Mouse (Mus musculus): ENCODE measurements around the gene Dpp9. TPM values are rescaled to one million over a fixed set of nuclear protein-coding genes. Genes with fewer than 3 reads are reported as not detected.
A peak's percentile ranks its signal among the peaks of the same experiment; 100 is the strongest.
"Not testable (repeated sequence)": the region's sequence is repeated elsewhere in the genome, so short reads cannot be mapped to it uniquely, and the experiment has no call there.

Dpp9 gene
- polyA plus RNA-seq, 1 experiment from 2014 or later: 36.2 TPM

DNA sequence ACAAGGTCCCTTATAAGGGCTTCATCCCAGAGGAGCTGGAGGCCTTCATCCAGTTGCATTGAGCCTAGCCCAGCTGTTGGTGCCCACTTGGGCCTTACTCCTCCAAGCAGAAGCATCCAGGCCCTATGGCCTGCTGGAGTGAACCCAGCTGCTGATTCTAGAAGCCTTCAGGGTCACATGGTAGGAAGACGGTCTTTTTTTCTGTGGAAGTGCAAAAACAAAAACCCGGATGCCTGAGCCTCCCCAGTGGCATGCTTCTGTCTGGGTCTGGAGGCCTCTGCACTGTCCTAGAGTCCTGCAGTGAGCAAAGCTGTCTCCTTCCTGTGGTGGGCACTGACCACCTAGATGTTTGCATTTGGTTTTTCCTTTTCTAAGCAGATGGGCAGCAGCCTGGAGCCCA is 40.1 kb upstream of the Dpp9 start:
- not testable (repeated sequence) for H3K4me3 ChIP-seq (ENCODE audit: low read depth, low read length); DNase-seq (ENCODE audit: low spot score); H3K9me3 ChIP-seq (ENCODE audit: control insufficient read depth, low read length); ATAC-seq (replicated peaks; ENCODE audit: low FRiP score, low TSS enrichment, low read depth); H3K9ac ChIP-seq (ENCODE audit: low read length); H3K27me3 ChIP-seq (replicated peaks; ENCODE audit: control insufficient read depth, insufficient read depth, low read length); H3K27ac ChIP-seq (ENCODE audit: low read depth)
- H3K36me3 ChIP-seq (ENCODE audit: control insufficient read depth, insufficient read depth, low read length): peaks cover 47% of the 10 kb centered on the region
- peak overlapping the region; percentile 11; the same call in 1 of the 2 replicates for H3K4me2 ChIP-seq (ENCODE audit: low read length)
- H3K4me1 ChIP-seq (replicated peaks; ENCODE audit: control insufficient read depth, insufficient read depth, low read length): peaks cover 14% of the 10 kb centered on the region
- WGBS: 62% methylated on average over 2 of the region's 2 CpGs

DNA sequence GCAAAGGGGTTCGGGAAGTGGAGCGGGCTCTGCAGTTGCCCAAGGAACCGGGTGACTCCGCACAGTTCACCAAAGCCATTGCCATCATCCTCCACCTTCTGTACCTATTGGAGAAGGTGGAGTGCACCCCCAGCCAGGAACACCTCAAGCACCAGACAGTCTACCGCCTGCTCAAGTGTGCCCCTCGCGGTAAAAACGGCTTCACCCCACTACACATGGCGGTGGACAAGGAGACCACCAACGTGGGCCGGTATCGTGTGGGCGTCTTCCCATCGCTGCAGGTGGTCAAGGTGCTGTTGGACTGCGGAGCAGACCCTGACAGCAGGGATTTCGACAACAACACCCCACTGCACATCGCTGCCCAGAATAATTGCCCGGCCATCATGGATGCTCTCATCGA is 39.6 kb upstream of the Dpp9 start:
- not testable (repeated sequence) for ATAC-seq (replicated peaks; ENCODE audit: low FRiP score, low TSS enrichment, low read depth); H3K4me2 ChIP-seq (ENCODE audit: low read length); H3K27me3 ChIP-seq (replicated peaks; ENCODE audit: control insufficient read depth, insufficient read depth, low read length); H3K9me3 ChIP-seq (ENCODE audit: control insufficient read depth, low read length); H3K27ac ChIP-seq (ENCODE audit: low read depth); DNase-seq (ENCODE audit: low spot score); H3K9ac ChIP-seq (ENCODE audit: low read length); H3K4me3 ChIP-seq (ENCODE audit: low read depth, low read length)
- peaks cover 14% of the 10 kb centered on the region for H3K4me1 ChIP-seq (replicated peaks; ENCODE audit: control insufficient read depth, insufficient read depth, low read length)
- WGBS: 94% methylated on average over 19 of the region's 19 CpGs
- H3K36me3 ChIP-seq (ENCODE audit: control insufficient read depth, insufficient read depth, low read length): peaks cover 47% of the 10 kb centered on the region

DNA sequence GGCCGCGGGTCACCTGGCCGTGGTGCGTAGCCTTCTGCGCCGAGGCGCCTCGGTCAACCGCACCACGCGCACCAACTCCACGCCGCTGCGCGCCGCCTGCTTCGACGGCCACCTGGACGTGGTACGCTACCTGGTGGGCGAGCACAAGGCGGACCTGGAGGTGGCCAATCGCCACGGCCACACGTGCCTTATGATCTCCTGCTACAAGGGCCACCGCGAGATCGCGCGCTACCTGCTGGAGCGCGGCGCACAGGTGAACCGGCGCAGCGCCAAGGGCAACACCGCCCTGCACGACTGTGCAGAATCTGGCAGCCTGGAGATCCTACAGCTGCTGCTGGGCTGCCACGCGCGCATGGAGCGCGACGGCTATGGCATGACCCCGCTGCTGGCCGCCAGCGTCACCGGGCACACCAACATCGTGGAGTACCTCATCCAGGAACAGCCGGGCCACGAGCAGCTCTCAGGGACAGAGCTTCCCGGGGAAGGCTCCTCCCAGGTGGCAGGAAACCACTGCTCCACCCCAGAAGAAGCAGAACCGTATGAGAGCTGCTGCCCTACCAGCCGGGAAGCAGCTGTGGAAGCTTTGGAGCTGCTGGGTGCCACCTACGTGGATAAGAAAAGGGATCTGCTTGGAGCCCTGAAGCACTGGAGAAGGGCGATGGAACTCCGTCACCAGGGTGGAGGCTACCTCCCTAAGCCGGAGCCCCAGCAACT is 38.6 kb upstream of the Dpp9 start:
- DNase-seq (ENCODE audit: low spot score): no peak
- whole genome bisulfite sequencing: 9% methylated on average over 55 of the region's 58 CpGs
- H3K27ac ChIP-seq (ENCODE audit: low read depth): no peak overlapping the region
- peaks cover 14% of the 10 kb centered on the region for H3K4me1 ChIP-seq (replicated peaks; ENCODE audit: control insufficient read depth, insufficient read depth, low read length)
- no peaks in the 10 kb centered on the region for H3K27me3 ChIP-seq (replicated peaks; ENCODE audit: control insufficient read depth, insufficient read depth, low read length)
- H3K36me3 ChIP-seq (ENCODE audit: control insufficient read depth, insufficient read depth, low read length): peaks cover 41% of the 10 kb centered on the region
- no peak for ATAC-seq (replicated peaks; ENCODE audit: low FRiP score, low TSS enrichment, low read depth)
- peak overlapping the region; percentile 53 for H3K9ac ChIP-seq (ENCODE audit: low read length)
- H3K9me3 ChIP-seq (ENCODE audit: control insufficient read depth, low read length): no peaks in the 10 kb centered on the region
- H3K4me3 ChIP-seq (ENCODE audit: low read depth, low read length): peak overlapping the region; percentile 74
- peak overlapping the region; percentile 87 for H3K4me2 ChIP-seq (ENCODE audit: low read length)

DNA sequence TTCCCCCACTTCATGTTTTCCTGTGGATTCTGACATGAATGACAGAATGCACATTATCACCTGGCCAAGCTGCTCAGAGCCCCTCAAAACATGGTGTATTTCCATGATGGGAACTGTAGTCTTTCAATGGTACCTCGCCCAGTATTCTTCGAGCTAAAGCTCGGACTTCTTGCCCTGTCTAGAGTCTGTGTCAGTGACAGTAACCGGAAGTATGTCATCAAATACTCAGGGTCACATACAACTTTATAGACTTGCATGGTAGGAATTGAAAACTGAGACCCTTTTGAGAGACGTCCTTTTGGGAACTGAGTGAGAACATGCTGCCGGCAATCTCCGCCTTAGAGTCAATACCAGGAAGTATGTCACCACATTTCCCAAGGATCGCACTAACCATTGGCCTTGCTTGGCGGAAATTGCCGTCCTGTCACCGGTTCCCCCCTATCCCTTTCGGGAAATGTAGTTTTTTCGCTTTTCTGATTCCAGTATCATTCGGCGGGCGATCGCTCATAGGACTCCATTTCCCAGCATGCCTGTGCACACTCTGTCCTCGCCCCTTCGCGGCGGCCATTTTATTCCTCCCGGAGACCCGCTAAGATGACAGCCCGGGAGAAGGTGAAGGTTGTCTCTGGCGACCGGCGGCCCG is 37.7 kb upstream of the Dpp9 start, which contains the start of gene Fem1a:
Fem1a (plus strand) TSS at position 572 of the 643 bp plus-strand sequence.
- Histone ChIP-seq H3K27ac (ENCODE audit: low read depth) (peak within 1 kb of the TSS; percentile 94), H3K4me3 (ENCODE audit: low read depth, low read length) (peak within 1 kb of the TSS; percentile 74), H3K4me2 (ENCODE audit: low read length) (peak within 1 kb of the TSS; percentile 87), H3K36me3 (ENCODE audit: control insufficient read depth, insufficient read depth, low read length) (peaks cover 33% of the 10 kb centered on the region), H3K9ac (ENCODE audit: low read length) (peak within 1 kb of the TSS; percentile 53), H3K9me3 (ENCODE audit: control insufficient read depth, low read length) (no peaks in the 10 kb centered on the region), H3K27me3 (replicated peaks; ENCODE audit: control insufficient read depth, insufficient read depth, low read length) (no peaks in the 10 kb centered on the region), H3K4me1 (replicated peaks; ENCODE audit: control insufficient read depth, insufficient read depth, low read length) (peaks cover 16% of the 10 kb centered on the region)
- DNase-seq (ENCODE audit: low spot score) (peak; percentile 89), ATAC-seq (replicated peaks; ENCODE audit: low FRiP score, low TSS enrichment, low read depth) (peak; percentile 88)
- under 1% methylated on average over 28 of the region's 28 CpGs for WGBS

DNA sequence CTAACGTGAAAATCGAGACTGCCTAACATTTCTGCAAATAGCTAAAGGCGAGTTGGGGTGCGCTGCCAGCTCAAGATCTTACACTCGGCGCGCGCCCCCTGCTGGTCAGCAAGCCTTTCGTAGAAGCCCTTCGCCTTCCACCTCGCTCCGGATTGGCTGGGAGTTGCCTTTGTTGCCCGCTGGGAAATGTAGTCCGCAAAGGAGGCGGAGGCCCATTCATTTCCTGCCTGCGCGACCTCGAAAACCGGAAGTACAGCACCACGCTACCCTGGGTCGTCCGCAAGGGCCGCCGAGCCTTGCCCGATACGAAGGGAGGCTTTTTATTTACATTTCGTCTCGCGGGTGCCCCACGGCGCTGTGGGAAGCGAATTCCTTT is 37.1 kb upstream of the Dpp9 start:
- Histone ChIP-seq H3K4me2 (ENCODE audit: low read length) (peak overlapping the region; percentile 75), H3K27ac (ENCODE audit: low read depth) (peak overlapping the region; percentile 94), H3K36me3 (ENCODE audit: control insufficient read depth, insufficient read depth, low read length) (peaks cover 28% of the 10 kb centered on the region), H3K9ac (ENCODE audit: low read length) (peak overlapping the region; percentile 51; the same call in 1 of the 2 replicates), H3K27me3 (replicated peaks; ENCODE audit: control insufficient read depth, insufficient read depth, low read length) (no peaks in the 10 kb centered on the region), H3K4me3 (ENCODE audit: low read depth, low read length) (peak overlapping the region; percentile 74), H3K4me1 (replicated peaks; ENCODE audit: control insufficient read depth, insufficient read depth, low read length) (peaks cover 21% of the 10 kb centered on the region), H3K9me3 (ENCODE audit: control insufficient read depth, low read length) (no peaks in the 10 kb centered on the region)
- ATAC-seq (replicated peaks; ENCODE audit: low FRiP score, low TSS enrichment, low read depth) (peak; percentile 90), DNase-seq (ENCODE audit: low spot score) (peak; percentile 95)
- under 1% methylated on average over 32 of the region's 32 CpGs for WGBS

DNA sequence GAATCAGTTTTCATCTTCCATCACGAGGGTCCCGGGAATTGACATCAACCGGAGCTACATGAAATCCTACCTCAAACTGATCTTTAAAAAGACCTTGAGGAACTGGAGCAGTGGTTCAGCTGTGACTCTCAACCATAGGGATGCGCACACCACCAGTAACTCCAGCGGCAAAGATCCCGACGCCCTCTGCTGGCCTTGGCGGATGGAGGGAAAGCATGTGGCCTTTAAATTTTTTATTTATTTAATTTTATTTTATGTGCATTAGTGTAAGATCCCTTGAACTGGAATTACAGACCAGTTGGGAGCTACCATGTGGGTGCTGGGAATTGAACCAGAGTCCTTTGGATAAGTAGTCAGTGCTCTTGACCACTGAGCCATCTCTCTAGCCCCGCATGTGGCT is 36.7 kb upstream of the Dpp9 start:
- H3K36me3 ChIP-seq (ENCODE audit: control insufficient read depth, insufficient read depth, low read length): peaks cover 24% of the 10 kb centered on the region
- no peaks in the 10 kb centered on the region for H3K27me3 ChIP-seq (replicated peaks; ENCODE audit: control insufficient read depth, insufficient read depth, low read length)
- H3K4me2 ChIP-seq (ENCODE audit: low read length): peak overlapping the region; percentile 75
- H3K27ac ChIP-seq (ENCODE audit: low read depth): peak overlapping the region; percentile 44; the same call in 1 of the 2 replicates
- peaks cover 21% of the 10 kb centered on the region for H3K4me1 ChIP-seq (replicated peaks; ENCODE audit: control insufficient read depth, insufficient read depth, low read length)
- H3K9me3 ChIP-seq (ENCODE audit: control insufficient read depth, low read length): no peaks in the 10 kb centered on the region
- WGBS: 17% methylated on average over 9 of the region's 9 CpGs
- peak; percentile 76 for DNase-seq (ENCODE audit: low spot score)
- H3K9ac ChIP-seq (ENCODE audit: low read length): no peak overlapping the region
- peak overlapping the region; percentile 74; the same call in 1 of the 2 replicates for H3K4me3 ChIP-seq (ENCODE audit: low read depth, low read length)
- peak; percentile 10; the same call in 1 of the 2 replicates for ATAC-seq (replicated peaks; ENCODE audit: low FRiP score, low TSS enrichment, low read depth)

DNA sequence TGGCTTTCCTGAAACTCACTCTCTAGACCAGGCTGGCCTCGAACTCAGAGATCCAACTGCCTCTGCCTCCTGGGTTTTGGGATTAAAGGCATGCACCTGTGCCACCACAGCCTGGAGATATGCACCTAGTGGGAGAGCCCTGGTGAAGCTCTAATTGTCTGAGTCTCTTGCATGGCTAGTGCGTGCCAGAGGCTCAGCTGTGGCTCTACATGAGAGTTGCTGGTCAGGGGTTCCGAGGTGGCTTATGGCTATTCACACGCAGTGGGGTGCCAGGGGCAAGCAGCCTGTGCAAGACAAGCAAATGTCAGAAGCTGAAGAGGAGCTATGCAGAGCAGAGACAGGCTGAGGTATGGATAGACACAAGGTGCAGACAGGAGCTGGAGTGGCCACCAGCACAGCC is 36.0 kb upstream of the Dpp9 start:
- Histone ChIP-seq H3K36me3 (ENCODE audit: control insufficient read depth, insufficient read depth, low read length) (peaks cover 17% of the 10 kb centered on the region), H3K9me3 (ENCODE audit: control insufficient read depth, low read length) (no peaks in the 10 kb centered on the region), H3K27me3 (replicated peaks; ENCODE audit: control insufficient read depth, insufficient read depth, low read length) (no peaks in the 10 kb centered on the region), H3K4me1 (replicated peaks; ENCODE audit: control insufficient read depth, insufficient read depth, low read length) (peaks cover 19% of the 10 kb centered on the region), H3K4me3 (ENCODE audit: low read depth, low read length) (no peak overlapping the region), H3K9ac (ENCODE audit: low read length) (no peak overlapping the region), H3K27ac (ENCODE audit: low read depth) (no peak overlapping the region), H3K4me2 (ENCODE audit: low read length) (no peak overlapping the region)
- DNase-seq (ENCODE audit: low spot score) (no peak), ATAC-seq (replicated peaks; ENCODE audit: low FRiP score, low TSS enrichment, low read depth) (no peak)
- WGBS: 88% methylated on average over 4 of the region's 4 CpGs

DNA sequence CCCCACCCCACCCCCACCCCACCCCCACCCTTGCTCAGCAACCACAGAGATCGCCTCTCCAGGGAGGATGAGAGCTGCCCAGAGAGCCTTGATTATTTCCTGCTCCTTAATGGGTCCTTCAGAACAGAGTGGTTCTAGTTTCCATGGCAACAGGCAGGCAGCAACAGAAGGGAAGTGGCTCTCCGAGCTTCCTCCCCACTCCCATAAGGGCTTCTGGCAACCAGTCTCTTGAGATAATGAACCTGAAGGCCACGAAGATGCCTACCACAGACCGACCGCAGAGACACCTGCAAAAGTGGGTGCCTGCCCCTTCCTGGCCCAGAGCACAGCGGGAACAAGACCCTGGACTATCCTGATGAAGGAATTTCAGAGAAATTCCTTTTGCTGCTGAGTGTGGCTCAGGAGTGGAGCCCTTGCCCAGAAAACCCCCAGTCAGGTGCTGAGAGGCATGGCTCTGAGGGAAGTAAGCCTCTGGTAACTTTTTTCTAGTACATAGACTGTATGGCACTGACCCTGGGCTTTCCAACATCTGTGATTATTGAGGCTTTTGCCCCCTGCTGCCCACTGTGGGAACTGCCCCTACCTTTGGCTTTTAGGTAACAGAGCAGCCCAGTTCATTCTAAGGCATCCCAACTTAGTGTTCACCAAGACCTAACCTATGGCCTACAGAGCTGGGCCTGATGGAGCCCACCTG is 32.6 kb upstream of the Dpp9 start:
- WGBS: 17% methylated on average over 6 of the region's 6 CpGs
- H3K27ac ChIP-seq (ENCODE audit: low read depth): peak overlapping the region; percentile 62
- no peaks in the 10 kb centered on the region for H3K9me3 ChIP-seq (ENCODE audit: control insufficient read depth, low read length)
- H3K27me3 ChIP-seq (replicated peaks; ENCODE audit: control insufficient read depth, insufficient read depth, low read length): no peaks in the 10 kb centered on the region
- no peak for ATAC-seq (replicated peaks; ENCODE audit: low FRiP score, low TSS enrichment, low read depth)
- peaks cover 7% of the 10 kb centered on the region for H3K4me1 ChIP-seq (replicated peaks; ENCODE audit: control insufficient read depth, insufficient read depth, low read length)
- H3K36me3 ChIP-seq (ENCODE audit: control insufficient read depth, insufficient read depth, low read length): no peaks in the 10 kb centered on the region
- peak; percentile 77 for DNase-seq (ENCODE audit: low spot score)
- no peak overlapping the region for H3K4me2 ChIP-seq (ENCODE audit: low read length)
- H3K9ac ChIP-seq (ENCODE audit: low read length): no peak overlapping the region
- H3K4me3 ChIP-seq (ENCODE audit: low read depth, low read length): no peak overlapping the region

All from intestine, embryonic 14.5 days (tissue).